Mouse (Mus musculus): ENCODE results near the gene Ccnd2. TPM values are rescaled to one million over a fixed set of nuclear protein-coding genes. Genes with fewer than 3 reads are reported as not detected.

Gene Ccnd2
- 1,000 to 10,000 TPM; 1,322 to 1,335 TPM for polyA plus RNA-seq (2017; shearing (Covaris generic))

DNA sequence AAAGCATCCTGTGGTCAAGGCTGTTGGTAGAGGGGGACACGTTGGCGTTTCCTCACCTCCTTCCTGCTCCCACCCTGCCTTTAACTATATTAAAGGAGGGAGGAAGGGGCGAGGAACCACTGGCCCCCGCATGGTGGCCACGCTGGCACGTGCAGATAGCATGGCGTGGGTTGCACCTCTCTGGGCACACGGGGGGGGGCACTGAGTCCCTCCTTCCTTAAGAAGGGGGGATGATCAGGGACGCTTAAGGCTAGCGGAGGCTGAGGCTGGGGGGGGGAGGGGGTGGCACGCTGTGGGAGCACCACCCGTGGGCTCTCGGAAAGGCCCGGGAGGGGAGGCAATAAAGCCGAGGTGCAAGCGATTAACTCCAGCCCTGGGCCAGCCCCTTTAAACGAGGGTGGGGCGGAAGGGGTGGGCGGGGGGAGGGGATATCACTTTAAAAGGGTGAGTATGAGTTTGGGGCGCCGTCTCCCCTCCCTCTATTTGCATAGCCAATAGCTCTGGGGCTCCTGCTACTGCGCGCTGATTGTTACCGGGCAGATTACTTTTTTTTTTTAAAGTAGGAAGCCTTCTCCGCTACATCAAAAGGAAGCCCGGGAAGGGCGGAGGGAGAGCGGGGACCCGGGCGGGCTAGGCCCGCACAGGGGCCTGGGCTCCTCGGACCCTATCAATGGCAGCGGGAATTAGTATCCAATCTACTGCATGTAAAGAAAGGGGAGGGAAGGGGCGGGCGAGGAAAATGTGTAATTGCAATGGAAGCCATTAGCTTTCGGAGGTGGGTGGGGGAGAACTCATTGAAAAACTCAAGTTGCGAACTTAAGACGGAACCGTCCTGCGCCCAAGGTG lies at the start of gene Ccnd2:
Gene Ccnd2 (minus strand): TSS at position 88 of the 846 bp plus-strand sequence.

GRCm38 (mm10) chr6:127109402-127109930 lies 42.5 kb downstream of the Ccnd2 start, which contains the start of gene Tigar:
Gene Tigar (minus strand): TSS chr6:127109557.

Other genes with a start within 250 kb of the Ccnd2 start
- under 1 TPM; 0.38 to 0.56 TPM for gene Dyrk4, start 230.4 kb downstream of the Ccnd2 start, polyA plus RNA-seq (2017; shearing (Covaris generic))
- gene Rad51ap1, start 212.6 kb downstream of the Ccnd2 start, polyA plus RNA-seq (2017; shearing (Covaris generic)), result 10 to 100 TPM in 1 of 2 experiments, 1 to 10 TPM in 1; 8.4 to 11.0 TPM
- gene D6Wsu163e, start 212.2 kb downstream of the Ccnd2 start, polyA plus RNA-seq (2017; shearing (Covaris generic)), result 1 to 10 TPM; 7.6 to 9.1 TPM
- under 1 TPM in 1 of 2 experiments, not detected in 1; 0.05 TPM for gene Fgf6, start 136.6 kb downstream of the Ccnd2 start, polyA plus RNA-seq (2017; shearing (Covaris generic))
- gene Fgf23, start 79.3 kb downstream of the Ccnd2 start, polyA plus RNA-seq (2017; shearing (Covaris generic)), result under 1 TPM in 1 of 2 experiments, not detected in 1; 0.61 TPM
- gene Tigar, start 42.6 kb downstream of the Ccnd2 start, polyA plus RNA-seq (2017; shearing (Covaris generic)), result 1 to 10 TPM; 5.3 to 8.8 TPM

Data from activated CD4-positive, CD25-positive, alpha-beta regulatory T cell (primary cell).